Mouse (Mus musculus) ES-Bruce4 (cell line): ENCODE data around the gene Inka1.

Experiments
- CTCF ChIP-seq: IDR thresholded peaks from one replicate; pipeline ENCODE4 v1.8.1; 2011; ENCODE audit warnings: low read depth, low read length
- EP300 ChIP-seq: IDR thresholded peaks from 2 replicates; pipeline ENCODE4 v1.6.1; 2011; ENCODE audit warnings: low read depth, low read length; ENCODE audit not compliant: insufficient read depth
- POLR2A ChIP-seq: IDR thresholded peaks from one replicate; pipeline ENCODE4 v1.8.1; 2011; ENCODE audit warnings: low read length; ENCODE audit not compliant: insufficient read depth

- no peak for TF ChIP-seq CTCF
- no peak for TF ChIP-seq EP300
- TF ChIP-seq POLR2A, result no peak
Measured at GRCm38 (mm10) chr9:107936831-107937230, 48.8 kb downstream of the Inka1 start.
